ENCODE assay signal across 30 mouse cellular contexts in the genomic region with DNA sequence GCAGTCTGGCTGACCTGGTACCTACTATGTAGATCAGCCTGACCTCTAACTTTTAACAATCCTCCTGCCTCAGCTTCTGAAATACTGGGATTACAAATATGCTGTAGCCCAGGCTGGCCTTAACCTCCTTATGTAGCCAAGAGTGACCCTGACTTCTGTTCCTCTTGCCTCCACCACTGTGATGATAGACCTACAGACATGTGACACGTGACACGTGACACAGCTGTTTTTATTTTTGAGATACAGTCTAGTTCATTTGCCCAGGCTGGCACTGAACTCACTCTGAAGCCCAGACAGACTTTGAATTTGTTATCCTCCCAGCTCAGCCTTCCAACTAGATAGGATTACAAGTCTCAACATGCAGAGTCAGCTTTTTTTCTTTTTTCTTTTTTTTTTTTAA. TPM values are rescaled to one million over a fixed set of nuclear protein-coding genes. Genes with fewer than 3 reads are reported as not detected.
DNase-seq lines count a peak whose midpoint lies in the region; TF ChIP-seq lines count a peak whose summit lies in the region.
"Had no signal": no experiment of that assay in that cellular context is flagged by ENCODE, and none has a peak within 500 bp of the region (broad histone marks: within the 10 kb centered on the region; RNA-seq: fewer than 3 reads in every experiment).

No protein-coding gene starts in this region.

- peak overlapping the region; percentile 48; the same call in 1 of the 2 replicates for H3K27ac ChIP-seq in gastrocnemius, adult 2 months
- H3K27ac ChIP-seq in CH12.LX (ENCODE audit: insufficient read depth, low read depth) = no peak overlapping the region
- H3K27ac ChIP-seq in embryonic fibroblast, embryonic 13.5 days (ENCODE audit: insufficient read depth, low read length) = peak overlapping the region; percentile 14; the same call in 1 of the 2 replicates
- H3K27ac ChIP-seq: embryonic facial prominence, embryonic 15.5 days; forebrain, embryonic 12.5 days; forebrain, embryonic 15.5 days; hindbrain, embryonic 14.5 days; hindbrain, postnatal 0 days had no signal

- H3K4me3 ChIP-seq in gastrocnemius, adult 2 months = no peak overlapping the region
- H3K4me3 ChIP-seq in CH12.LX (replicated peaks in 1 of 3; ENCODE audit: low read depth in 2 of 3, low read length in 2 of 3, poor library complexity in 1 of 3) = no peak overlapping the region
- no peak overlapping the region for H3K4me3 ChIP-seq in embryonic fibroblast, embryonic 13.5 days (ENCODE audit: insufficient read depth, low read length)
- H3K4me3 ChIP-seq: embryonic facial prominence, embryonic 15.5 days; erythroblast, embryonic 14.5 days; forebrain, embryonic 12.5 days; forebrain, embryonic 15.5 days; heart, embryonic 13.5 days had no signal

- H3K27me3 ChIP-seq in CH12.LX (replicated peaks) = no peaks in the 10 kb centered on the region
- H3K27me3 ChIP-seq: embryonic facial prominence, embryonic 15.5 days; forebrain, embryonic 15.5 days had no signal

- H3K9me3 ChIP-seq in CH12.LX (replicated peaks; ENCODE audit: low read length) = no peaks in the 10 kb centered on the region
- H3K9me3 ChIP-seq: embryonic facial prominence, embryonic 15.5 days; forebrain, embryonic 12.5 days; forebrain, embryonic 15.5 days; heart, embryonic 13.5 days had no signal

- no peak for TF ChIP-seq CTCF in gastrocnemius, adult 2 months (IDR thresholded peaks at IDR 0.05)
- no peak for TF ChIP-seq CTCF in CH12.LX (conservative IDR thresholded peaks at IDR 0.05 in 1 of 2, IDR thresholded peaks at IDR 0.05 in 1 of 2; ENCODE audit: low read depth in 2 of 2, low read length in 2 of 2)
- no peak for TF ChIP-seq CTCF in embryonic fibroblast, embryonic 13.5 days (IDR thresholded peaks at IDR 0.05; ENCODE audit: borderline replicate concordance, insufficient read depth, low read length)

- dilution Hi-C loops in CH12.LX (cut with MboI; ENCODE audit: extremely low pct_ligation_motif_present, extremely low pct_unique_long_range_greater_than_20kb, low sequenced_read_pairs) = no loop called here

- H3K4me1 ChIP-seq in CH12.LX (ENCODE audit: control insufficient read depth in 1 of 2, insufficient read depth in 2 of 2) = peaks cover 3 to 26% of the 10 kb centered on the region in 2 experiments; a peak in 3 of 4 replicates
- H3K4me1 ChIP-seq in embryonic fibroblast, embryonic 13.5 days (ENCODE audit: control insufficient read depth, insufficient read depth, low read length) = peaks cover 8% of the 10 kb centered on the region
- H3K4me1 ChIP-seq: forebrain, embryonic 12.5 days; forebrain, embryonic 15.5 days had no signal

- H3K79me2 ChIP-seq in CH12.LX (replicated peaks; ENCODE audit: control insufficient read depth, extremely low read depth, insufficient read depth, poor library complexity, severe bottlenecking) = no peaks in the 10 kb centered on the region

- no peaks in the 10 kb centered on the region for H3K36me3 ChIP-seq in CH12.LX (replicated peaks in 1 of 2; ENCODE audit: control insufficient read depth in 1 of 2, insufficient read depth in 1 of 2, low read length in 1 of 2)
- H3K36me3 ChIP-seq: embryonic facial prominence, embryonic 15.5 days; forebrain, embryonic 12.5 days; forebrain, embryonic 15.5 days; heart, embryonic 13.5 days had no signal

- TF ChIP-seq POLR2A in CH12.LX (IDR thresholded peaks at IDR 0.05; ENCODE audit: low read depth, low read length) = no peak
- TF ChIP-seq POLR2A in embryonic fibroblast, embryonic 13.5 days (IDR thresholded peaks at IDR 0.05; ENCODE audit: low read depth, low read length) = no peak

- intact Hi-C loops in gastrocnemius, adult 2 months (cut with DNase I) = loop anchor here (10.0 kb wide), 1 partner anchor 296 kb away; no protein-coding TSS in a partner anchor

- no peak for TF ChIP-seq RAD21 in CH12.LX (IDR thresholded peaks at IDR 0.05; ENCODE audit: low read depth, low read length)

- in situ Hi-C loops in CH12.LX (cut with MboI; ENCODE audit: low pct_ligation_motif_present, low pct_unique_long_range_greater_than_20kb, low sequenced_read_pairs) = loop anchor here (5.0 to 10.0 kb wide), 2 partner anchors 74 to 186 kb away; partner anchors contain the start of gene Mapre3

- no peak for DNase-seq in gastrocnemius, adult 2 months
- DNase-seq in gastrocnemius, adult 18-20 months (ENCODE audit: low spot score) = no peak
- DNase-seq in 3134 (ENCODE audit: extremely low read depth, insufficient read length, low spot score) (peak; percentile 5), CH12.LX (ENCODE audit: extremely low read depth) (no peak)
- no peak for DNase-seq in layer of hippocampus, postnatal 10 days (ENCODE audit: low spot score in 2 of 2)
- DNase-seq in thymus, postnatal 36 days = no peak
- DNase-seq: adrenal gland, adult 8-10 months; adrenal gland, postnatal 25 days; cerebellum, adult 11-12 months; cerebellum, adult 8-10 months; cerebellum, postnatal 36 days; embryo, embryonic 11 days; gastrocnemius, postnatal 14 days; heart, adult 11 months; heart, postnatal 14 days; heart, postnatal 4 days; kidney, adult 11 months had no signal

- H3K4me2 ChIP-seq in CH12.LX (ENCODE audit: insufficient read depth, low read depth, poor library complexity, severe bottlenecking) = no peak overlapping the region
- H3K4me2 ChIP-seq: embryonic facial prominence, embryonic 15.5 days; forebrain, embryonic 12.5 days; forebrain, embryonic 15.5 days; heart, embryonic 13.5 days; hindbrain, embryonic 14.5 days had no signal

- no peak for TF ChIP-seq EP300 in CH12.LX (IDR thresholded peaks at IDR 0.05; ENCODE audit: low read length)

- H3K9ac ChIP-seq in CH12.LX (ENCODE audit: insufficient read depth, low read depth) = no peak overlapping the region
- H3K9ac ChIP-seq: embryonic facial prominence, embryonic 15.5 days; forebrain, embryonic 12.5 days; forebrain, embryonic 15.5 days; hindbrain, embryonic 14.5 days had no signal

TF ChIP-seq in CH12.LX, 34 proteins besides CTCF, POLR2A, EP300 and RAD21:
- peak; percentile 45; the same call in 1 of the 2 replicates for TF ChIP-seq MAFK (IDR thresholded peaks at IDR 0.05; ENCODE audit: insufficient replicate concordance, low read length)
- TF ChIP-seq KAT2A (IDR thresholded peaks at IDR 0.05; ENCODE audit: insufficient replicate concordance, low read length) = no peak

RNA-seq across cellular contexts. Expression of gene Tcf23, which starts 32.5 kb away (rescaled TPM):
- total RNA-seq in gastrocnemius, adult 2 months (2021) = under 1 TPM in 1 of 2 experiments, not detected in 1; 0.28 TPM
- total RNA-seq in gastrocnemius, adult 18-20 months (2021) = under 1 TPM; 0.07 to 0.21 TPM
- total RNA-seq in CH12.LX (2012; rRNA removed) (not detected in 2 replicates), CH12.LX (2014; rRNA removed) (not detected in 2 replicates)
- polyA plus RNA-seq in CH12.LX (2012; ENCODE audit: insufficient read length, low read depth) = not detected in 2 replicates
- not detected in 2 replicates for polyA plus RNA-seq in embryonic fibroblast, embryonic 13.5 days (2011; ENCODE audit: insufficient read length, low read depth, missing spikeins)
- total RNA-seq in layer of hippocampus, postnatal 10 days (2021) = not detected
- total RNA-seq: hindbrain, postnatal 0 days had no signal
- polyA plus RNA-seq: activated CD4-positive, CD25-positive, alpha-beta regulatory T cell, adult 4 months; brain, embryonic 14.5 days; embryonic facial prominence, embryonic 11.5 days; erythroblast, embryonic 14.5 days; forebrain, embryonic 12.5 days; forebrain, embryonic 15.5 days; hindbrain, embryonic 11.5 days; inflammation-experienced regulatory T-cells, adult 6 months had no signal

RNA-seq across cellular contexts. Expression of gene Preb, which starts 40.8 kb away (rescaled TPM):
- 10 to 100 TPM; 76.5 to 83.6 TPM for total RNA-seq in gastrocnemius, adult 2 months (2021)
- 10 to 100 TPM; 70.5 to 78.2 TPM for total RNA-seq in gastrocnemius, adult 18-20 months (2021)
- total RNA-seq in CH12.LX (2012; rRNA removed) = 96.5 and 99.8 TPM in 2 replicates
- total RNA-seq in CH12.LX (2014; rRNA removed) = 70.9 and 87.3 TPM in 2 replicates
- 143 and 145 TPM in 2 replicates for polyA plus RNA-seq in CH12.LX (2012; ENCODE audit: insufficient read length, low read depth)
- polyA plus RNA-seq in embryonic fibroblast, embryonic 13.5 days (2011; ENCODE audit: insufficient read length, low read depth, missing spikeins) = 91.6 and 95.3 TPM in 2 replicates
- 100 to 1,000 TPM; 116 to 125 TPM for total RNA-seq in layer of hippocampus, postnatal 10 days (2021)

RNA-seq across cellular contexts. Expression of gene Atraid, which starts 47.1 kb away (rescaled TPM):
- 10 to 100 TPM; 40.9 to 41.6 TPM for total RNA-seq in gastrocnemius, adult 2 months (2021)
- total RNA-seq in gastrocnemius, adult 18-20 months (2021) = 10 to 100 TPM; 45.3 to 45.4 TPM
- total RNA-seq in CH12.LX (2012; rRNA removed) (48.8 and 58.0 TPM in 2 replicates), CH12.LX (2014; rRNA removed) (88.7 TPM in 2 replicates)
- 52.7 and 60.1 TPM in 2 replicates for polyA plus RNA-seq in CH12.LX (2012; ENCODE audit: insufficient read length, low read depth)
- polyA plus RNA-seq in embryonic fibroblast, embryonic 13.5 days (2011; ENCODE audit: insufficient read length, low read depth, missing spikeins) = 97.2 and 110 TPM in 2 replicates
- 10 to 100 TPM; 80.1 to 86.1 TPM for total RNA-seq in layer of hippocampus, postnatal 10 days (2021)

RNA-seq across cellular contexts. Expression of gene Slc5a6, which starts 47.7 kb away (rescaled TPM):
- total RNA-seq in gastrocnemius, adult 2 months (2021) = 1 to 10 TPM; 5.6 to 6.0 TPM
- 1 to 10 TPM; 4.3 to 5.7 TPM for total RNA-seq in gastrocnemius, adult 18-20 months (2021)
- 10.9 and 15.4 TPM in 2 replicates for total RNA-seq in CH12.LX (2012; rRNA removed)
- 8.9 and 9.0 TPM in 2 replicates for total RNA-seq in CH12.LX (2014; rRNA removed)
- polyA plus RNA-seq in CH12.LX (2012; ENCODE audit: insufficient read length, low read depth) = 17.1 and 18.6 TPM in 2 replicates
- polyA plus RNA-seq in embryonic fibroblast, embryonic 13.5 days (2011; ENCODE audit: insufficient read length, low read depth, missing spikeins) = 3.3 and 6.2 TPM in 2 replicates
- total RNA-seq in layer of hippocampus, postnatal 10 days (2021) = 10 to 100 TPM; 14.2 to 16.6 TPM

RNA-seq across cellular contexts. Expression of gene Cad, which starts 53.6 kb away (rescaled TPM):
- total RNA-seq in gastrocnemius, adult 2 months (2021) = 10 to 100 TPM; 25.5 to 28.6 TPM
- 10 to 100 TPM; 21.0 to 24.9 TPM for total RNA-seq in gastrocnemius, adult 18-20 months (2021)
- 106 and 135 TPM in 2 replicates for total RNA-seq in CH12.LX (2012; rRNA removed)
- total RNA-seq in CH12.LX (2014; rRNA removed) = 43.1 and 44.3 TPM in 2 replicates
- polyA plus RNA-seq in CH12.LX (2012; ENCODE audit: insufficient read length, low read depth) = 108 and 123 TPM in 2 replicates
- 32.6 and 39.5 TPM in 2 replicates for polyA plus RNA-seq in embryonic fibroblast, embryonic 13.5 days (2011; ENCODE audit: insufficient read length, low read depth, missing spikeins)
- 10 to 100 TPM; 21.2 to 23.2 TPM for total RNA-seq in layer of hippocampus, postnatal 10 days (2021)
